Mouse (Mus musculus) CD4-positive naive resting alpha-beta T cell, adult 57 days (primary cell): ENCODE results near the gene Pdcd4. TPM values are rescaled to one million over a fixed set of nuclear protein-coding genes. Genes with fewer than 3 reads are reported as not detected.

ENCODE experiments used
- total RNA-seq: library from RNA; stranded (reverse); gene quantifications from one replicate; pipeline ENCODE4 v1.2.4, GENCODE M21; 2023

Gene Pdcd4
- total RNA-seq: 370 TPM

GRCm38 (mm10) chr19:53892061-53892460 lies at the start of gene Pdcd4:
Gene Pdcd4 (plus strand): TSS chr19:53892231.

GRCm38 (mm10) chr19:53943802-53944785 lies 52.1 kb downstream of the Pdcd4 start, which contains the start of the genes Shoc2 and Bbip1:
Gene Shoc2 (plus strand): TSS chr19:53944306.
Gene Bbip1 (minus strand): TSS chr19:53944627.

Other genes starting within 250 kb of the Pdcd4 start
- 0.24 TPM for gene Rbm20, start 214.9 kb upstream of the Pdcd4 start, total RNA-seq
- gene Shoc2, start 52.1 kb downstream of the Pdcd4 start, total RNA-seq: 57.2 TPM
- 36.9 TPM for gene Bbip1, start 52.4 kb downstream of the Pdcd4 start, total RNA-seq
- gene Adra2a, start 151.9 kb downstream of the Pdcd4 start, total RNA-seq: 1.9 TPM